Mouse (Mus musculus) heart, embryonic 14.5 days (tissue): Measurements from ENCODE around the gene Smarcc2. TPM values are rescaled to one million over a fixed set of nuclear protein-coding genes. Genes with fewer than 3 reads are reported as not detected.

Experiments used
- ATAC-seq: fragments of 200-750 bp; cut with Nextera tagmentation; 2 replicates; pipeline ENCODE4 v1.8.0; 2017; ENCODE audit warnings: low read depth, moderate TSS enrichment; ENCODE audit not compliant: insufficient number of reproducible peaks, insufficient read depth, low FRiP score
- H3K27ac ChIP-seq, 2 experiments: fragments of 200-500 bp in 1 of 2; fragments of 300-500 bp in 1 of 2; sonication (generic) in 1 of 2; replicated peaks in 1 of 2; 2 replicates each; pipeline ENCODE4 v1.5.1; 2012 to 2014; ENCODE audit warnings: low read depth in 2 of 2, low read length in 2 of 2, control low read depth in 1 of 2, mild to moderate bottlenecking in 1 of 2, mixed read lengths in 1 of 2; ENCODE audit not compliant: control insufficient read depth in 1 of 2, insufficient read depth in 1 of 2
- H3K27me3 ChIP-seq: fragments of 300-500 bp; sonication (generic); 2 replicates; pipeline ENCODE4 v1.6.1; 2014; ENCODE audit warnings: mild to moderate bottlenecking, low read length, control low read depth; ENCODE audit not compliant: control insufficient read depth, insufficient read depth
- H3K36me3 ChIP-seq: fragments of 300-500 bp; sonication (generic); 2 replicates; pipeline ENCODE4 v1.6.1; 2014; ENCODE audit warnings: mild to moderate bottlenecking, control low read depth, low read length, mixed read lengths; ENCODE audit not compliant: control insufficient read depth, insufficient read depth
- H3K4me1 ChIP-seq, 2 experiments: fragments of 200-500 bp in 1 of 2; fragments of 300-500 bp in 1 of 2; sonication (generic) in 1 of 2; 2 replicates each; pipeline ENCODE4 v1.6.1; 2012 to 2014; ENCODE audit warnings: low read length in 2 of 2, control low read depth in 1 of 2, mixed read lengths in 1 of 2; ENCODE audit not compliant: control insufficient read depth in 2 of 2, insufficient read depth in 2 of 2
- H3K4me2 ChIP-seq: fragments of 300-500 bp; sonication (generic); 2 replicates; pipeline ENCODE4 v1.6.1; 2014; ENCODE audit warnings: mild to moderate bottlenecking, low read length
- H3K4me3 ChIP-seq, 2 experiments: fragments of 200-500 bp in 1 of 2; fragments of 300-500 bp in 1 of 2; sonication (generic) in 1 of 2; 2 replicates each; pipeline ENCODE4 v1.5.1; 2012 to 2014; ENCODE audit warnings: low read length in 2 of 2, mild to moderate bottlenecking in 2 of 2, control low read depth in 1 of 2, low read depth in 1 of 2, moderate library complexity in 1 of 2; ENCODE audit not compliant: control insufficient read depth in 1 of 2, insufficient read depth in 1 of 2
- H3K9ac ChIP-seq: fragments of 300-500 bp; sonication (generic); 2 replicates; pipeline ENCODE4 v1.6.1; 2014; ENCODE audit warnings: mild to moderate bottlenecking, low read length
- H3K9me3 ChIP-seq: fragments of 300-500 bp; sonication (generic); 2 replicates; pipeline ENCODE4 v1.6.1; 2016; ENCODE audit warnings: low read length, control low read depth; ENCODE audit not compliant: control insufficient read depth
- WGBS: fragments of 180-500 bp; shearing (Covaris S2); extraction: QIAGEN DNeasy Blood & Tissue Kit; methylation state at CpG from one replicate; pipeline ENCODE4 v1.1.7; 2014; 5-methylcytosine and 5-hydroxymethylcytosine counted together
- polyA plus RNA-seq: library from polyadenylated mRNA; unstranded; fragments of >200 nt; fragmentation: Nextera tagmentation; extraction: Ambion mirVana; gene quantifications from 2 replicates; pipeline ENCODE4 v1.2.1, GENCODE M21; 2014

Gene Smarcc2
- polyA plus RNA-seq, 1 experiment from 2014 or later: 62.4 TPM

DNA sequence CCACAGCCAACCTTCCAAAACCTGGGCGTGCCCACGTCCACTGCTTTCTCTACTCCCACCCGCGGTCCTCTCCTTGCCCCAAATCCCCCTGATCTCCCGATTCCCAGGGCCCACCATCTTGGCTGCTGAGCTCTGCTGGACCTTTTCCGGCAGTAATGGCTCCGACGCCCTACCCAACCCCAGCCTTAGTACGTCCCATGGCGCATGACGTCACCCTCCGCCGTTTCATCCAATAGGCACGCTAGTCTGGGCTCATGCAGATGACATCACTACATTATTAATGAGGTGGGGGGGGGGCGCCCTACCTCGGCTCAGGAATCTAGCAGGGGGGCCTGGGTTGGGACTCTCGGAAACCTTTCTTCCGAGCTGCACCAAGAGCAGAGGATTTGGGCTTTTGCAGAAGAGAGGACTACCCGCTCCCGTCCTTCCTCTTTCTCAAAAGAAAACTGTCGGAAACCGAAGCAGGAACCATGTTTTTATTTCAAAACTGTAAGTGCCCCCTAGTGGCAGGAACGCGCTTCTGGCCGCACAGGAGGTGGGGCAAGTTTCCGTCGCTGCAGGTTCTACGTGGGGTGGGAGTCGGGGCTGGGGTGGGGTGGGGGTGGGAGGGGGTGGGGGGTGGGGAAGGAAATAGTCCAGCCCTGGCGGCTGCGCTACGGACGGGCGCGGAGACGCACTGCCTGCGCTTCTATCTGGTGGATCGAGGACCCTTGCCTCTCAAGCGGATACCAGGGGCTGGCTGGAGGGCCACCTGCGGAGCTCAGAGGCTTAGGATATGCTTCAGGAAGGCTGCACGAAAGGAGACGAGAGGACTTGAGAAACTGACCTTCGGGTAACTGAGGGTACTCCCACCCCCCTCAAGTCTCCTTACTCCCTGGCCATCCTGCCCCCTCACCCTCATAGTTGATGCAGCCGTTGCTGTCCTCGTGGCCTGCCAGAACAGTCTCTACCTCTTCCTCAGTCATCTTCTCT is 34.9 kb downstream of the Smarcc2 start, which contains the start of gene Myl6:
Myl6 (minus strand) TSS at position 451 of the 972 bp plus-strand sequence.
- Histone ChIP-seq H3K4me2 (peak within 1 kb of the TSS; percentile 83), H3K36me3 (peaks cover 33% of the 10 kb centered on the region), H3K27ac (peak within 1 kb of the TSS; percentile 98), H3K9me3 (no peaks in the 10 kb centered on the region), H3K4me3 (peak within 1 kb of the TSS; percentile 84 to 97), H3K27me3 (no peaks in the 10 kb centered on the region), H3K4me1 (peaks cover 40 to 66% of the 10 kb centered on the region in 2 experiments), H3K9ac (peak within 1 kb of the TSS; percentile 97)
- peak; percentile 89 for ATAC-seq
- WGBS: under 1% methylated on average over 45 of the region's 45 CpGs

DNA sequence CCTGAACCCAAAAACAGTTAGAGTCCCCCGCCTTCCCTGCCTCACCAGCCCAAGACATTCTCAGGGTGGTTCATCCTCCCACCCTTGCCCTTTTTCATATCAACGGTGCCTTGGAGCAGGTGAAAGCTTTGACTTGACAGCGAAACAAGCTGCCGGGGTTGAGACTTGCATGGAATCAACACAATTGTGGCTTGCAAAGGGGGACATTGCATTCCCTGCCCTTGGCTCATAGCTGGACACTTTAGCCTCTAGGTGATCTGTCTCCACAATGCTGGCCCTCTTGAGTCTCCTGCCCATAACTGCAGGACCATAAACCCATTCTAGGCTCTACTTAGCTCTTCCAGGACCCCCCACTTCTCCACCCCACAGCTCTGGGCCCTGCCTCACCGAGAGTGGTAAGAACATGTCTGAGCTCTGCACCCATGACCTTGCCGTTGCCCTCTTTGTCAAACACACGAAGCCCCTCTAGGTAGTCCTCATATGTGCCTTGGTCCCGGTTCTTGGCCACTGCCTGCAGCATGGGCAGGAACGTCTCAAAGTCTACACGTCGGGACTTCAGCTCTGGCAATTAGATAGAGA is 35.7 kb downstream of the Smarcc2 start:
- no peak for ATAC-seq
- Histone ChIP-seq H3K27ac (peak overlapping the region; percentile 88 to 98), H3K36me3 (peaks cover 25% of the 10 kb centered on the region), H3K4me3 (peak overlapping the region; percentile 71 to 84), H3K4me2 (peak overlapping the region; percentile 74), H3K27me3 (no peaks in the 10 kb centered on the region), H3K9ac (peak overlapping the region; percentile 97), H3K9me3 (no peaks in the 10 kb centered on the region), H3K4me1 (peaks cover 38 to 64% of the 10 kb centered on the region in 2 experiments)
- WGBS: 40% methylated on average over 11 of the region's 11 CpGs

- Histone ChIP-seq H3K9me3 (no peaks in the 10 kb centered on the region), H3K4me1 (peaks cover 34 to 59% of the 10 kb centered on the region in 2 experiments), H3K27ac (peak overlapping the region; percentile 88 to 98), H3K36me3 (peaks cover 20% of the 10 kb centered on the region), H3K4me3 (peak overlapping the region; percentile 71 to 84; a peak in 3 of 4 replicates), H3K4me2 (peak overlapping the region; percentile 74), H3K9ac (peak overlapping the region; percentile 97), H3K27me3 (no peaks in the 10 kb centered on the region)
- 67% methylated on average over 2 of the region's 2 CpGs for WGBS
- no peak for ATAC-seq
Observed at GRCm38 (mm10) chr10:128495270-128495669, 36.2 kb downstream of the Smarcc2 start.

DNA sequence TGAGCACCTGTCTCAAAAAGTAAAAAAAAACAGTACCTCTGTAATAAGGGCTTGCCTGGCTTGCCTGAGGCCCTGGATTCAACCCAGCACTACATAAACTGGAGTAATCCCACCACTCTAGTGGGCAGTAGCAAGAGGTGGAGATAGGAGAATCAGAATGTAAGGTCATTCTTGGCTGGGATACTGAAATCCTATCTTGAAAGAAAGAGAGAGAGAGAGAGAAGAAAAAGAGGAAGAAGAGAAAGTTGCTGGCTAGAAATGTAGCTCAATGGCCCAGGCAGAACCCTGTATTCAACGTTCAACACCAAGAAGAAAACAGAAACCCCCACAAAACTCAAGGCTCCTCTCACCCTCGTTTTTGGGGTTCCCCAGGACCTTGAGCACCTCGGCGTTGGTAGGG is 36.9 kb downstream of the Smarcc2 start:
- H3K27ac ChIP-seq: no peak overlapping the region; a peak in 1 of 4 replicates

DNA sequence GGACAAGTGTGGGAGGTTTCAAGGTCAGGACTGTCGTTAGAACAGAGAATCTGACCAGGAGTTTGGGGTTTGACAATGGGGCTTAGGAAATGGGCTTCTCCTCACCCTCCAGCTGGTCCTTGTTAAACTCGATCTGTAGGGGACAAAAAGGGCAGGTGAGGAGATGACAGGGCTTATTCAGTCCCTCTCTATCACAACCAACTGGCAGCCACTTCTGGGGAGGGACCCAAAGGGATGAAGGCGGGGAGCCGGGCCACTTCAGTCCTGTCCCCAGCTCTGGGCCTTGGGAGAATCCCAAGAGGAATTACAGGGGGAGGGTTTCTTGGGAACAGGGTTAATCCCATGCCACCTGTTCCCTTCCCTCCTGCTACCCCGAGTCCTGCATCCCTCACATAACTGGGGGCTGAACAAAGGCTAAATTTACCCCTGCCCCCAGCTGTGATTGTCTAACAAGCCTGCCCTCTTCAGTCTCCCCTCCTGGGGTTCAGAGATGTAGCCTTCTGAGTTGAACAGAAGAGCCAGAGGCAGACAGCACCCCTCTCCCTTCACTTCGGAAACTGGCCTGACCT is 37.5 kb downstream of the Smarcc2 start:
- Histone ChIP-seq H3K4me2 (no peak overlapping the region), H3K4me1 (peaks cover 25 to 46% of the 10 kb centered on the region in 2 experiments), H3K4me3 (no peak overlapping the region), H3K9me3 (no peaks in the 10 kb centered on the region), H3K36me3 (peaks cover 6% of the 10 kb centered on the region), H3K27ac (no peak overlapping the region; a peak in 2 of 4 replicates), H3K27me3 (no peaks in the 10 kb centered on the region), H3K9ac (peak overlapping the region; percentile 56)
- WGBS: 28% methylated on average over 6 of the region's 6 CpGs
- ATAC-seq: no peak

More for the DNA sequence above, 36.9 kb downstream of the Smarcc2 start:
- no peak overlapping the region for H3K4me3 ChIP-seq
- peaks cover 32 to 53% of the 10 kb centered on the region in 2 experiments for H3K4me1 ChIP-seq
- ATAC-seq: no peak
- WGBS: 76% methylated on average over 4 of the region's 4 CpGs
- no peaks in the 10 kb centered on the region for H3K9me3 ChIP-seq
- no peaks in the 10 kb centered on the region for H3K27me3 ChIP-seq
- H3K9ac ChIP-seq: no peak overlapping the region; the same call in 1 of the 2 replicates
- peaks cover 13% of the 10 kb centered on the region for H3K36me3 ChIP-seq
- no peak overlapping the region for H3K4me2 ChIP-seq

DNA sequence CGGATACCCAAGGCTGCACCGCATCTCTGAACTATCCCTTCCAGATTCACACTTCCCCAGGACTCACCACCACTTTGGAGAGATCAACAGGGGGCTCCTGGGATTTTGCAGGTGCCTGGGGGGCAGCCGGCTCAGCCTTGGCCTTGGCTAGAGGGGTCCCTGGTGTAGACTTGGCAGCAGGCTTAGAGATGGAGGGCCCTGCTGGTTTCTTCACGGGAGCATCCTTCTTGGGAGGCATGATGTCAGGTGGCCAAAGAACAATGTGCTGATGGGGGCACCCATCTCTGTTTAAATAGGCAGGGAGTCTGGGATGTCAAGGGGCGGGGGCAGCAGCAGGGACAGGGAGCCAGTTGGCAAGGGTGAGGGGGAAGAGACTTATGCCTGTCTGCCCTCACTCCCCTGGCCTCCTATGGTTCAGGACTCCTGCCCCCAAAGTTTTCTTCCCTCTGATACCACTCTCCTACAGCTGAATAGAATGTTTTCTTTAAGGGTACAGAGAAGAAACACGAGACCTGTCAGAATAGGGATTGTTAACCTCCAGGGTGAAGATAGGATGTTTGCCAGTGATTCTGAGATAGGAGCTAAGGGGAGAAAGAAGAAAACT is 38.2 kb downstream of the Smarcc2 start:
- Histone ChIP-seq H3K4me2 (no peak overlapping the region), H3K4me3 (no peak overlapping the region), H3K36me3 (peaks cover under 1% of the 10 kb centered on the region; the same call in 1 of the 2 replicates), H3K9ac (peak overlapping the region; percentile 56), H3K27ac (no peak overlapping the region; a peak in 1 of 4 replicates), H3K9me3 (no peaks in the 10 kb centered on the region), H3K27me3 (no peaks in the 10 kb centered on the region), H3K4me1 (peaks cover 20 to 42% of the 10 kb centered on the region in 2 experiments)
- ATAC-seq: no peak
- 46% methylated on average over 6 of the region's 6 CpGs for WGBS

- H3K27me3 ChIP-seq: no peaks in the 10 kb centered on the region
- peaks cover 20 to 42% of the 10 kb centered on the region in 2 experiments for H3K4me1 ChIP-seq
- peak within 1 kb of the TSS; percentile 97 to 99 for H3K27ac ChIP-seq
- WGBS: under 1% methylated on average over 27 of the region's 27 CpGs
- H3K4me2 ChIP-seq: peak within 1 kb of the TSS; percentile 69
- no peaks in the 10 kb centered on the region for H3K9me3 ChIP-seq
- ATAC-seq: peak; percentile 93
- no peaks in the 10 kb centered on the region for H3K36me3 ChIP-seq
- peak within 1 kb of the TSS; percentile 80 for H3K9ac ChIP-seq
- H3K4me3 ChIP-seq: peak within 1 kb of the TSS; percentile 56 to 89
Observed at GRCm38 (mm10) chr10:128498590-128498989, 39.5 kb downstream of the Smarcc2 start, which contains the start of gene Myl6b. Gene Myl6b (minus strand): TSS chr10:128498685.
